ENCODE assay signal across 28 mouse cellular contexts in genomic region chr6:29074133-29074469, GRCm38 (mm10). TPM values are rescaled to one million over a fixed set of nuclear protein-coding genes. Genes with fewer than 3 reads are reported as not detected.
DNase-seq lines count a peak whose midpoint lies in the region; ATAC-seq and TF ChIP-seq lines count a peak whose summit lies in the region.
"Had no signal": no experiment of that assay in that cellular context is flagged by ENCODE, and none has a peak within 500 bp of the region (broad histone marks: within the 10 kb centered on the region; RNA-seq: fewer than 3 reads in every experiment).

No protein-coding gene starts in this region.

- no peaks in the 10 kb centered on the region for H3K36me3 ChIP-seq in forebrain, postnatal 0 days (ENCODE audit: insufficient read depth)
- no peaks in the 10 kb centered on the region for H3K36me3 ChIP-seq in forebrain, embryonic 16.5 days (ENCODE audit: control insufficient read depth, insufficient read depth)
- H3K36me3 ChIP-seq in liver, embryonic 12.5 days, result no peaks in the 10 kb centered on the region
- H3K36me3 ChIP-seq: forebrain, embryonic 10.5 days; heart, embryonic 10.5 days; heart, embryonic 13.5 days; hindbrain, embryonic 13.5 days had no signal

- H3K9me3 ChIP-seq in forebrain, postnatal 0 days (ENCODE audit: low read length), result no peaks in the 10 kb centered on the region
- H3K9me3 ChIP-seq in forebrain, embryonic 16.5 days (ENCODE audit: control insufficient read depth, low read length), result no peaks in the 10 kb centered on the region
- no peaks in the 10 kb centered on the region for H3K9me3 ChIP-seq in liver, embryonic 12.5 days (replicated peaks)
- H3K9me3 ChIP-seq: forebrain, embryonic 10.5 days; forebrain, embryonic 13.5 days; heart, embryonic 10.5 days; heart, embryonic 13.5 days; hindbrain, embryonic 13.5 days had no signal

- H3K4me1 ChIP-seq in forebrain, postnatal 0 days (ENCODE audit: insufficient read depth), result no peaks in the 10 kb centered on the region; the same call in 1 of the 2 replicates
- peaks cover 8% of the 10 kb centered on the region; the same call in 1 of the 2 replicates for H3K4me1 ChIP-seq in forebrain, embryonic 16.5 days (replicated peaks; ENCODE audit: control insufficient read depth, insufficient read depth, low read length)
- H3K4me1 ChIP-seq in liver, embryonic 12.5 days, result no peaks in the 10 kb centered on the region
- H3K4me1 ChIP-seq: forebrain, embryonic 10.5 days; forebrain, embryonic 13.5 days; heart, embryonic 10.5 days; heart, embryonic 13.5 days; hindbrain, embryonic 13.5 days had no signal

- no peak for TF ChIP-seq CTCF in forebrain, postnatal 0 days (IDR thresholded peaks at IDR 0.05; ENCODE audit: low read depth)

- H3K4me2 ChIP-seq in forebrain, postnatal 0 days (ENCODE audit: low read depth), result no peak overlapping the region
- no peak overlapping the region for H3K4me2 ChIP-seq in forebrain, embryonic 16.5 days (ENCODE audit: low read length)
- no peak overlapping the region for H3K4me2 ChIP-seq in liver, embryonic 12.5 days
- H3K4me2 ChIP-seq: forebrain, embryonic 13.5 days; heart, embryonic 13.5 days; hindbrain, embryonic 13.5 days had no signal

- DNase-seq in cerebellum, adult 18-20 months, result peak; percentile 17 to 18
- no peak for DNase-seq in cerebellum, adult 9-11 months
- no peak for DNase-seq in forebrain, postnatal 0 days
- DNase-seq in Muller cell, postnatal 12 days (ENCODE audit: inconsistent ontology term), result peak; percentile 44
- peak; percentile 50 for DNase-seq in brain, adult 2 months (ENCODE audit: low read depth, low spot score)
- DNase-seq: adrenal gland, adult 2 months; gastrocnemius, postnatal 10 days; gastrocnemius, postnatal 36 days; heart, adult 2 months; kidney, adult 18-20 months; kidney, adult 9 months had no signal

- no peak overlapping the region for H3K4me3 ChIP-seq in forebrain, postnatal 0 days (ENCODE audit: low read depth, low read length)
- no peak overlapping the region for H3K4me3 ChIP-seq in forebrain, embryonic 16.5 days (replicated peaks; ENCODE audit: low read length)
- no peak overlapping the region for H3K4me3 ChIP-seq in liver, embryonic 12.5 days
- H3K4me3 ChIP-seq: forebrain, embryonic 10.5 days; forebrain, embryonic 13.5 days; heart, adult 2 months; heart, embryonic 10.5 days; heart, embryonic 13.5 days; hindbrain, embryonic 13.5 days had no signal

- no peak overlapping the region for H3K9ac ChIP-seq in forebrain, postnatal 0 days
- no peak overlapping the region for H3K9ac ChIP-seq in forebrain, embryonic 16.5 days (replicated peaks; ENCODE audit: low read depth, low read length)
- H3K9ac ChIP-seq in liver, embryonic 12.5 days, result no peak overlapping the region
- H3K9ac ChIP-seq: forebrain, embryonic 13.5 days; heart, embryonic 13.5 days; hindbrain, embryonic 13.5 days had no signal

- H3K27me3 ChIP-seq in forebrain, postnatal 0 days (ENCODE audit: insufficient read depth, low read length), result no peaks in the 10 kb centered on the region
- no peaks in the 10 kb centered on the region for H3K27me3 ChIP-seq in forebrain, embryonic 16.5 days (replicated peaks; ENCODE audit: control insufficient read depth, insufficient read depth, low read length)
- H3K27me3 ChIP-seq in liver, embryonic 12.5 days (replicated peaks), result no peaks in the 10 kb centered on the region; the same call in 1 of the 2 replicates
- H3K27me3 ChIP-seq: forebrain, embryonic 13.5 days; heart, embryonic 13.5 days; hindbrain, embryonic 13.5 days had no signal

- H3K27ac ChIP-seq in forebrain, postnatal 0 days (ENCODE audit: low read depth, low read length), result no peak overlapping the region
- H3K27ac ChIP-seq in forebrain, embryonic 16.5 days (ENCODE audit: low read length), result no peak overlapping the region
- H3K27ac ChIP-seq in liver, embryonic 12.5 days, result no peak overlapping the region
- H3K27ac ChIP-seq: forebrain, embryonic 10.5 days; forebrain, embryonic 13.5 days; heart, adult 2 months; heart, embryonic 10.5 days; heart, embryonic 13.5 days; hindbrain, embryonic 13.5 days had no signal

- ATAC-seq in forebrain, postnatal 0 days, result peak; percentile 23; the same call in 1 of the 2 replicates
- ATAC-seq in forebrain, embryonic 16.5 days, result no peak
- ATAC-seq in liver, embryonic 12.5 days, result no peak
- ATAC-seq: forebrain, embryonic 13.5 days; hindbrain, embryonic 16.5 days; inflammation-experienced regulatory T-cells, adult 6 months; intestine, embryonic 16.5 days had no signal

RNA-seq across cellular contexts. Expression of gene Lep, which starts 14.1 kb away (rescaled TPM):
- total RNA-seq in forebrain, postnatal 0 days (2014; rRNA removed), result not detected in 2 replicates
- polyA plus RNA-seq in forebrain, postnatal 0 days (2015; fragmentation: Nextera tagmentation; extraction: Ambion mirVana), result not detected in 2 replicates
- polyA plus RNA-seq in forebrain, embryonic 16.5 days (2015; fragmentation: Nextera tagmentation; extraction: Ambion mirVana), result not detected in 2 replicates
- not detected in 2 replicates for polyA plus RNA-seq in liver, embryonic 12.5 days (2016; fragmentation: Nextera tagmentation; extraction: Ambion mirVana)
- total RNA-seq: ES-E14; granulocyte monocyte progenitor cell, adult 5-6 weeks; hematopoietic stem cell, adult 5-6 weeks had no signal
- polyA plus RNA-seq: brain, embryonic 14.5 days; embryonic facial prominence, embryonic 11.5 days; forebrain, embryonic 10.5 days; forebrain, embryonic 13.5 days; heart, embryonic 10.5 days; heart, embryonic 13.5 days; heart, embryonic 16.5 days; hindbrain, embryonic 13.5 days; hindbrain, embryonic 16.5 days; inflammation-experienced regulatory T-cells, adult 6 months; intestine, embryonic 16.5 days; kidney, embryonic 16.5 days had no signal

Comparison
In these comparisons a context has a peak if more than half of its experiments do, and no peak if none do; other contexts are left out.
1. DNase-seq: peak in cerebellum, adult 18-20 months (2 of 2), Muller cell, postnatal 12 days (single experiment) and brain, adult 2 months (single experiment); none in cerebellum, adult 9-11 months (single experiment) and forebrain, postnatal 0 days (single experiment).